Mouse (Mus musculus): ENCODE measurements around the gene Cntnap5b. TPM values are rescaled to one million over a fixed set of nuclear protein-coding genes. Genes with fewer than 3 reads are reported as not detected.

Cntnap5b gene
- polyA plus RNA-seq, 1 experiment from 2014 or later: not detected

GRCm38 (mm10) chr1:100310687-100311086, 538.1 kb downstream of the Cntnap5b start:
- H3K4me3 ChIP-seq (ENCODE audit: low read depth, low read length): no peak overlapping the region
- H3K27me3 ChIP-seq (ENCODE audit: control insufficient read depth, insufficient read depth, low read length): no peaks in the 10 kb centered on the region
- H3K36me3 ChIP-seq (ENCODE audit: control insufficient read depth, insufficient read depth, low read length): no peaks in the 10 kb centered on the region
- 87% methylated on average over 1 of the region's 1 CpGs for WGBS
- no peak overlapping the region for H3K4me2 ChIP-seq (replicated peaks; ENCODE audit: low read depth, low read length)
- no peak overlapping the region for H3K9ac ChIP-seq (replicated peaks; ENCODE audit: low read depth, low read length)
- ATAC-seq (ENCODE audit: insufficient number of reproducible peaks, insufficient read depth, low FRiP score, low read depth): no peak
- no peak overlapping the region for H3K27ac ChIP-seq (ENCODE audit: low read length)
- H3K4me1 ChIP-seq (ENCODE audit: control insufficient read depth, insufficient read depth, low read length): no peaks in the 10 kb centered on the region
- no peaks in the 10 kb centered on the region for H3K9me3 ChIP-seq (ENCODE audit: control insufficient read depth, low read depth, low read length)

GRCm38 (mm10) chr1:100331066-100331465, 558.5 kb downstream of the Cntnap5b start:
- Histone ChIP-seq H3K4me2 (replicated peaks; ENCODE audit: low read depth, low read length) (no peak overlapping the region), H3K9ac (replicated peaks; ENCODE audit: low read depth, low read length) (no peak overlapping the region), H3K36me3 (ENCODE audit: control insufficient read depth, insufficient read depth, low read length) (no peaks in the 10 kb centered on the region), H3K4me3 (ENCODE audit: low read depth, low read length) (no peak overlapping the region), H3K27ac (ENCODE audit: low read length) (no peak overlapping the region), H3K27me3 (ENCODE audit: control insufficient read depth, insufficient read depth, low read length) (no peaks in the 10 kb centered on the region), H3K9me3 (ENCODE audit: control insufficient read depth, low read depth, low read length) (no peaks in the 10 kb centered on the region), H3K4me1 (ENCODE audit: control insufficient read depth, insufficient read depth, low read length) (no peaks in the 10 kb centered on the region)
- 78% methylated on average over 3 of the region's 3 CpGs for WGBS
- ATAC-seq (ENCODE audit: insufficient number of reproducible peaks, insufficient read depth, low FRiP score, low read depth): no peak

- H3K27ac ChIP-seq (ENCODE audit: low read length): no peak overlapping the region
- H3K4me1 ChIP-seq (ENCODE audit: control insufficient read depth, insufficient read depth, low read length): no peaks in the 10 kb centered on the region
- no peaks in the 10 kb centered on the region for H3K36me3 ChIP-seq (ENCODE audit: control insufficient read depth, insufficient read depth, low read length)
- no peak for ATAC-seq (ENCODE audit: insufficient number of reproducible peaks, insufficient read depth, low FRiP score, low read depth)
- no peak overlapping the region for H3K4me2 ChIP-seq (replicated peaks; ENCODE audit: low read depth, low read length)
- no peak overlapping the region for H3K9ac ChIP-seq (replicated peaks; ENCODE audit: low read depth, low read length)
- H3K4me3 ChIP-seq (ENCODE audit: low read depth, low read length): no peak overlapping the region
- 77% methylated on average over 5 of the region's 5 CpGs for WGBS
- H3K27me3 ChIP-seq (ENCODE audit: control insufficient read depth, insufficient read depth, low read length): no peaks in the 10 kb centered on the region
- H3K9me3 ChIP-seq (ENCODE audit: control insufficient read depth, low read depth, low read length): no peaks in the 10 kb centered on the region
Measured at GRCm38 (mm10) chr1:100369415-100370113, 597.0 kb downstream of the Cntnap5b start.

- 79% methylated on average over 1 of the region's 1 CpGs for WGBS
- Histone ChIP-seq H3K4me3 (ENCODE audit: low read depth, low read length) (no peak overlapping the region), H3K27ac (ENCODE audit: low read length) (no peak overlapping the region), H3K4me2 (replicated peaks; ENCODE audit: low read depth, low read length) (no peak overlapping the region), H3K9ac (replicated peaks; ENCODE audit: low read depth, low read length) (no peak overlapping the region), H3K27me3 (ENCODE audit: control insufficient read depth, insufficient read depth, low read length) (no peaks in the 10 kb centered on the region), H3K9me3 (ENCODE audit: control insufficient read depth, low read depth, low read length) (no peaks in the 10 kb centered on the region), H3K4me1 (ENCODE audit: control insufficient read depth, insufficient read depth, low read length) (no peaks in the 10 kb centered on the region), H3K36me3 (ENCODE audit: control insufficient read depth, insufficient read depth, low read length) (no peaks in the 10 kb centered on the region)
- ATAC-seq (ENCODE audit: insufficient number of reproducible peaks, insufficient read depth, low FRiP score, low read depth): no peak
Measured at GRCm38 (mm10) chr1:100386252-100386651, 613.7 kb downstream of the Cntnap5b start.

GRCm38 (mm10) chr1:100394034-100394433, 621.5 kb downstream of the Cntnap5b start:
- Histone ChIP-seq H3K27ac (ENCODE audit: low read length) (no peak overlapping the region), H3K36me3 (ENCODE audit: control insufficient read depth, insufficient read depth, low read length) (no peaks in the 10 kb centered on the region), H3K27me3 (ENCODE audit: control insufficient read depth, insufficient read depth, low read length) (no peaks in the 10 kb centered on the region), H3K9me3 (ENCODE audit: control insufficient read depth, low read depth, low read length) (no peaks in the 10 kb centered on the region), H3K4me1 (ENCODE audit: control insufficient read depth, insufficient read depth, low read length) (no peaks in the 10 kb centered on the region), H3K4me2 (replicated peaks; ENCODE audit: low read depth, low read length) (no peak overlapping the region), H3K4me3 (ENCODE audit: low read depth, low read length) (no peak overlapping the region), H3K9ac (replicated peaks; ENCODE audit: low read depth, low read length) (no peak overlapping the region)
- no peak for ATAC-seq (ENCODE audit: insufficient number of reproducible peaks, insufficient read depth, low FRiP score, low read depth)

GRCm38 (mm10) chr1:100416658-100417224, 644.2 kb downstream of the Cntnap5b start:
- no peak overlapping the region for H3K27ac ChIP-seq (ENCODE audit: low read length)
- H3K4me3 ChIP-seq (ENCODE audit: low read depth, low read length): no peak overlapping the region
- ATAC-seq (ENCODE audit: insufficient number of reproducible peaks, insufficient read depth, low FRiP score, low read depth): peak; percentile 56; the same call in 1 of the 2 replicates
- no peaks in the 10 kb centered on the region for H3K27me3 ChIP-seq (ENCODE audit: control insufficient read depth, insufficient read depth, low read length)
- no peaks in the 10 kb centered on the region for H3K9me3 ChIP-seq (ENCODE audit: control insufficient read depth, low read depth, low read length)
- H3K4me1 ChIP-seq (ENCODE audit: control insufficient read depth, insufficient read depth, low read length): no peaks in the 10 kb centered on the region
- no peak overlapping the region for H3K4me2 ChIP-seq (replicated peaks; ENCODE audit: low read depth, low read length)
- H3K36me3 ChIP-seq (ENCODE audit: control insufficient read depth, insufficient read depth, low read length): no peaks in the 10 kb centered on the region
- H3K9ac ChIP-seq (replicated peaks; ENCODE audit: low read depth, low read length): no peak overlapping the region

- Histone ChIP-seq H3K4me2 (replicated peaks; ENCODE audit: low read depth, low read length) (no peak overlapping the region), H3K4me3 (ENCODE audit: low read depth, low read length) (no peak overlapping the region), H3K36me3 (ENCODE audit: control insufficient read depth, insufficient read depth, low read length) (no peaks in the 10 kb centered on the region), H3K9me3 (ENCODE audit: control insufficient read depth, low read depth, low read length) (no peaks in the 10 kb centered on the region), H3K27ac (ENCODE audit: low read length) (no peak overlapping the region), H3K4me1 (ENCODE audit: control insufficient read depth, insufficient read depth, low read length) (no peaks in the 10 kb centered on the region), H3K27me3 (ENCODE audit: control insufficient read depth, insufficient read depth, low read length) (no peaks in the 10 kb centered on the region), H3K9ac (replicated peaks; ENCODE audit: low read depth, low read length) (no peak overlapping the region)
- WGBS: 69% methylated on average over 1 of the region's 1 CpGs
- ATAC-seq (ENCODE audit: insufficient number of reproducible peaks, insufficient read depth, low FRiP score, low read depth): peak; percentile 37; the same call in 1 of the 2 replicates
Measured at GRCm38 (mm10) chr1:100430038-100430774, 657.6 kb downstream of the Cntnap5b start.

GRCm38 (mm10) chr1:100463877-100464276, 691.3 kb downstream of the Cntnap5b start:
- Histone ChIP-seq H3K9ac (replicated peaks; ENCODE audit: low read depth, low read length) (no peak overlapping the region), H3K4me3 (ENCODE audit: low read depth, low read length) (no peak overlapping the region), H3K27me3 (ENCODE audit: control insufficient read depth, insufficient read depth, low read length) (no peaks in the 10 kb centered on the region), H3K9me3 (ENCODE audit: control insufficient read depth, low read depth, low read length) (no peaks in the 10 kb centered on the region), H3K4me2 (replicated peaks; ENCODE audit: low read depth, low read length) (no peak overlapping the region), H3K4me1 (ENCODE audit: control insufficient read depth, insufficient read depth, low read length) (no peaks in the 10 kb centered on the region), H3K27ac (ENCODE audit: low read length) (no peak overlapping the region), H3K36me3 (ENCODE audit: control insufficient read depth, insufficient read depth, low read length) (no peaks in the 10 kb centered on the region)
- WGBS: 85% methylated on average over 2 of the region's 2 CpGs
- ATAC-seq (ENCODE audit: insufficient number of reproducible peaks, insufficient read depth, low FRiP score, low read depth): no peak
